Mouse (Mus musculus) MEL-GATA-1-ER (cell line): Measurements from ENCODE around the gene Zranb2.
A peak's percentile ranks its signal among the peaks of the same experiment; 100 is the strongest.

Experiments
- DNase-seq: peaks from one replicate; pipeline ENCODE4 v3.0.0-alpha.2; 2012; ENCODE audit warnings: low read depth; ENCODE audit errors: extremely low read depth

The Zranb2 gene

GRCm38 (mm10) chr3:157578469-157579170 is 44.7 kb downstream of the Zranb2 start:
- peak; percentile 88 for DNase-seq

GRCm38 (mm10) chr3:157579376-157579775 is 45.4 kb downstream of the Zranb2 start:
- DNase-seq, result no peak

GRCm38 (mm10) chr3:157580299-157580698 is 46.3 kb downstream of the Zranb2 start:
- no peak for DNase-seq

- no peak for DNase-seq
Observed at GRCm38 (mm10) chr3:157581755-157582154, 47.8 kb downstream of the Zranb2 start.

GRCm38 (mm10) chr3:157582626-157583405 is 48.9 kb downstream of the Zranb2 start:
- no peak for DNase-seq

GRCm38 (mm10) chr3:157597837-157598379 is 63.9 kb downstream of the Zranb2 start:
- DNase-seq, result no peak
